Mouse (Mus musculus) bone marrow macrophage, adult 2 months (primary cell): ENCODE measurements at regions not wholly inside any gene's neighbourhood (a gene's known extent, or its start where the extent isn't known, plus 50 kb on each side); places are given as distances from the start of the nearest gene placed in this dataset.

Experiments
- CTCF ChIP-seq: IDR thresholded peaks from 2 replicates; pipeline ENCODE4 v1.5.1; 2012; ENCODE audit warnings: low read depth, mild to moderate bottlenecking, low read length, moderate library complexity
- POLR2A ChIP-seq: IDR thresholded peaks from 2 replicates; pipeline ENCODE4 v1.6.1; 2012; ENCODE audit warnings: mild to moderate bottlenecking, low read depth, low read length, borderline replicate concordance

DNA sequence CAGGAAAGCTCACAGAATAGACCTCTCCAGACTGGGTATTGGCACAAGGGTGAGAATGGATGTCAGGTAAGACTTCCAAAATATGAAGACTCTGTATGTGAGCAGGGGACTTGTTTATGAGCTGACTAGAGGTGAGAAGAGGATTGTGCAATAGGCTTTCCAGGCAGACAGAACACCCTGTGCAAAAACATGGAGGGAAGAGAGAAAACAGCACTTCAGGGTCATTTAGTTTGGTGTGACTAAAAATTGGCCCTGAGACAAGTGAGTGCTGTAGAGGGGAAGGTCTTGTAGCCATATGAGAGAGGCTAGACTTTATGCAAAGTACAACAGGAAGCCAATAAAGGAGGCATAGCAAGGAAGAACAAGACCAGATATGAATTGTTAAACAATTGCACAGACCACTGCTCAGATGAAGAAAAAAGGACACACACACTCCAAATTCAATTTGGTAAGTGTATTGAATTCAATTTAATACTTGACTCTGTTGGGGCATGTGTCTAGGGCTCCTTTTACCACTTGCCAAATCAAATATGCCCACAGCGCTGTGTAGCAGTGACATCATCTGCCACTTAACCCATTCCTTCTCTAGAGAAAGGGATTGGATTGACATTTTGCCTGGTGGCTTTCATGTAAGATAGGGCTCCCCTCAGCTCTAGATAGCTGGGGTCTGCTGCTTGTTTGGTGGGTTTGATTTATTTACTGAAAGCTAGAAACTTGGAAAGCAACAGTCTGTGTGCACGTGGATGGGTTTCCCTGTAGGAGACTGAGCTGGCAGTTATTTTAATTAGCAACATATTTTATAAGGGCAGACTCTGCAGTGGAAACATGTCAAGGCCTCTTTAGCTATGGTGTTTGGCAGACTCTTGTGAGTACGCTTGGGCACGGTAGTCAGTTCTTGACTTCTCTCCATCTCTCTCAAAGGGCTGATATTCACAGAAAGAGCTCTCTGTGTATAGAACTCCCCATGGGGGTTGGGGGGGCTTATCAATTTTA is 501.1 kb upstream of the Gm26657 start:
- no peak for TF ChIP-seq CTCF
- TF ChIP-seq POLR2A: no peak
